Mouse (Mus musculus): Measurements from ENCODE around the gene Spty2d1. TPM values are rescaled to one million over a fixed set of nuclear protein-coding genes. Genes with fewer than 3 reads are reported as not detected.
A peak's percentile ranks its signal among the peaks of the same experiment; 100 is the strongest.
"Not testable (repeated sequence)": the region's sequence is repeated elsewhere in the genome, so short reads cannot be mapped to it uniquely, and the experiment has no call there.

Spty2d1 gene
- total RNA-seq, 2 experiments from 2014 or later, result 18.7 to 20.4 TPM

DNA sequence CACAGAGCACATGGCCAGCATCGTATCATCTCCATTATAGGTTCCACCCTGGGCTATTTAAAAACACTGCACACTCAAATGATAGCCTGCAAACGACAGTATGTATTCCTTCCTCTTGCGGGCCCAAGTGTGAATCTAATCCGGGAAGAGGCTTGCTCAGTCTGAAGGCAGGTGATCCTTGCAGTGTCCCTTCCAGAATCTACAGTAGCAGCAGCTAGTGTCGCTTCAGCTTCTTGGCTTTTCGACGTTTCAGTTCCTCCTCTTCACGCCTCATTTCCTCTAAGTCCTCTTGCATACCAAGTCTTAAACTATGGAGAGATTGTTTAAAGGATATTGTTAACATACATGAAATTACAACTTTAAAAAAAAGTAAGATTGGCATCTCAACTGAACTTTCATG lies 15.1 kb downstream of the Spty2d1 start:
- no peak for DNase-seq (ENCODE audit: low spot score in 2 of 2)

DNA sequence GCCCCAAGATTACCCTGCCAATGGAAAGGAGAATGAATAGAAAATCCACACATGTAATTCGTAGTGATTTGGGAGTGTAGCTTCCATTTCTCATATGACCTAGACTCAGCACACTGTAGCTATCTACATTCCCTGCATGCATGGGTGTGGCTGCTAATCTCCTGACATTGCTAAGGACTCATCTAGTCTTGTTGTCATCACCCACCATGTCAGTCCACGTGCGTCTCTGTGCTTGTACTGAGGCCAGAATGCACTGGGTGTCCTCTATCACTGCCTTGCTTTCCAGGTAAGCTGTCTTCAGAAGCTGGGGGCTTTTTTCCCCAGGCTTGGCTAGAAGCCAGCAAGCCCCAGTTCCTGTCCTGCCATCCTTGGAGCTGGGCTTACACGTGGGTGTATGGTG lies 18.8 kb downstream of the Spty2d1 start:
- not testable (repeated sequence) for DNase-seq (ENCODE audit: low spot score in 2 of 2)

DNA sequence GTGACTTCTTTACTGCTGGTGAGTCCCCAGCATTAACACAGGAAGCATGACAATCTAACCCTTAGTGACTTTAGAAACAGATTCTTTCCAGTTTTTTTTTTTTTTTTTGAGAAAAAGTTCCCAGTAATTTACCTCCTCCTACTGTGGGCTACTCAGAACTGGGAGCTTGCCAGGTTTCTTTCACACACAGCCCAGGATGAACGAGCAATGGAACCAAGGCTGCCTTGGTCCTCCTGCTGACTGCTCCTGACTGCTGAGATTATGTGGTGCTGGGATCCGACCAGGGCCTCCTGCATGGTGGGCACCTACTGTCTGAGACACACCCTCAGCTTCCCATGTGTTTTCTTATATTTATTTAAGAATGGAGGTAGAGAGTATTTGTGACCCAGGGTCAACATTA lies 21.1 kb downstream of the Spty2d1 start:
- no peak for DNase-seq (ENCODE audit: low spot score in 2 of 2)

DNA sequence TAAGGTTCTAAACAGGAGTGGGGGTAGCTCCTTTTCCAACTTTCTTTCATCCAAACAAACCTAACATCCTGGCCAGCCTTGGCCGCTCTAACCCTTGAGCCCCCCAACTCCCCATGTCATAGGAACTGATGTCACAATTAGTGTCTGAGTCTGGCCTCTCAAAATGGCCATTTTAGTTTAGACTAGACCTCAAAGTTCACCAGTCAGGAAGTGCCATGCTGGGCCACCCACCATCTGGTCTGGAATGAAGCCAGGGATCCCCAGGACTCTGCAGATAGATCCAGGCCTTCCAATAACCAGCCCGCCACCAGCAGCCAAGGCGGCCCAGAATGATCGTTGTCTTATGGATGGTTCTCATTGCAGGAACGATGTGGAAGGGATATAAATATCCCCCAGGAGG lies 21.6 kb downstream of the Spty2d1 start:
- DNase-seq (ENCODE audit: low spot score in 2 of 2), result no peak

DNA sequence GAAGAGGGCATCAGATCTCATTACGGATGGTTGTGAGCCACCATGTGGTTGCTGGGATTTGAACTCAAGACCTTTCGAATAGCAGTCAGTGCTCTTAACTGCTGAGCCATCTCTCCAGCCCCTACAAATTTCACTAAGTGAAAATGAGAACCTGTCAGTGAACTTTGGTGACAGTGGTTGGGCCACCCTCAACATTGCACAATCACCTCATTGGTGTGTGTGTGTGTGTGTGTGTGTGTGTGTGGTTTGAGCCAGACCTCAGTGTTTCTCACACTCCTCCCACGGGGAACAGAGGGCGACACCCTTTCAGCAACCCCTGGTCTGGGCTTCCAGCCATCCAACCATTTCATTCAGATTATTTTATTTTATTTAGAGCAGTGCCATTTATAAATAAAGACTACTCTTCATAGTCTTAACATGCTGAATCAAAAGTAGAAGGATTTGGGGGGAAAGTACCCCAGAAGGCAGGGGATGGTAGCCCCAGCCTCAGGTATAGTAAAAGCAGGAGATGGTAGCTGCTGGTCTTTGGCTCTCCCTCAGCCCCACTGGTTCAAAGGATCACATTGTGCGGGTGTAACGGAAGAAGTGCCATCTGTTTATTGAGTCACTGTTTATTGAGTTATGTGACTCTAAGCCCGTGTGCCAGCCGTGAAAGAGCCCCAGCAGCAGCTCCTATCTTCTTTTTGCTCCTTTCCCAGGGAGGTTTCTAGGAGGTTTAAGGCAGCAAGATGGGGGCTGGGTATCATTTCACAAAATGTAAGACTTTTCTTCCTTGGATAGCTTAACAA lies 22.3 kb downstream of the Spty2d1 start:
- no peak for DNase-seq (ENCODE audit: low spot score in 2 of 2)

DNA sequence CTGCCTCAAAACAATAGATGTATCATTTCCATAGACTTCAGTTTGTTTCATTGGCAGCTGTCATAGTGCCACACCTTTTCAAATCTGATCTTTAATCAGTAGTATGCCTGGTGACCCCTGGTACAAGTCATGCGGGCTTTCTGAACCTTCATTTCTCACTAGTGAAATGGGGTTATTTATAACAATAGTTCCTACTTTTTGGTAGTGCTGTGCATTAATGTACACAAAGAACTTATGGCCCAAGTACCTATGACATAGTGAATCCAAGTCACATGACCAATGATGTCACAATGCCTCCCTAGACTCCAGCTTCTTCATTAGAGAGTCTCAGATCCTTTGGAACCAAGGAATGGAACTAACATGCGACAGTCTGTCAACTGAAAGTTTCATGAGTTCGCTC lies 24.9 kb downstream of the Spty2d1 start, which contains the start of gene Gm9999:
Gene Gm9999 (plus strand): TSS at position 301 of the 400 bp plus-strand sequence.
- DNase-seq (ENCODE audit: low spot score in 2 of 2), result no peak

DNA sequence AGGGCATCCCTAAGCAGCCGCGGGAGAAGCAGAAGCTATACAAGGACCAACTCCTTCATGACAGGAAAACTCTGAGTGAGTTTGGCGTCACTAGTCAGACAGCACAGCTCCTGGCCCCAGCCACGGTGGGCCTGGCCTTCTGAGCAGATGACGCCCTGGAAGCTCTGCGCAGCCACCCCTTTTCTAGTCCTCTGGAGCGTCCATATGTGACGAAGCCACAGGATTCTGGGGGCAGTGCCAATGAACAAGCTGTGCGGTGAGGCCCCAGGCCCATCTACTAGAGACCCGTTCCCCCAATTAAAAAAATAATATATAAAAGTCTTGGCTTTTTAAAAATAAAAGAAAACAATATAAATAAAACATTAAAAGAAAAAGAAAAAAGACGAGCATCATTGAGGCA lies 32.8 kb downstream of the Spty2d1 start:
- DNase-seq (ENCODE audit: low spot score in 2 of 2), result no peak

DNA sequence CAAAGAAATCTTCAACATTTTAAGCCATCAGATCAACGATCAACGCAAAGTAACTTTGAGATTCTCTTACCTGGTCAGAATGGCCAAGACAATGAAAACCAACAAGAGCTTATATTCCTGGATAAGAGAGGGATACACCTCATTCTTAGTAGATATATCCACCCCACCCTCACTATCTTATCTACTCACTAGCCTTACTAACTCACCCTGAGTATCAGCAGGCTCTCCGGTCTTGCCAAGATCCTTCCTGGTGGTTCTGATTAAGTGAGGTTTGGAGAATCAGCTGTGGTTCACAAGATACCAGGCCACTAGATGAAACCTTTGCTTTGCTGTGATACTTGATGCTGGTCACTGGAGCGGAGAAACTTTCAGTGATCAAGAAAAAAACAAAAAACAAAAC lies 33.6 kb downstream of the Spty2d1 start:
- no peak for DNase-seq (ENCODE audit: low spot score in 2 of 2)

DNA sequence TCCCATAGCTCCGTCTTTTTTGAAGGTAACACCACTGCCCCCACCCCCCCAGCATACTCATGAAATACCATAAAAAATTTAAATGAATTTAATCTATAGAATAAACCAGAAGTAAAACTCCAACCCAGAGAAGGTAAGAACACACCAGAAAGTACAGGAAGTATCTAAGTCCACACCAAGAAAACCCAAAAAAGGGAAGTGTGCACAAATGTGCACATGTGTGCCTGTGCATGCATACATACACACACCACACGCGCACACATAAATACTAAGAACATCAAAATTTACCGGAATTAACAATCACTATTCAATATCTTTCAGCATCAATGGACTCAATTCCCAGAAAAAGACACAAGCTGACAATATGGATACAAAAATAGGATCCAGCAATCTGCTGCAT lies 38.3 kb downstream of the Spty2d1 start:
- DNase-seq (ENCODE audit: low spot score in 2 of 2), result no peak

DNA sequence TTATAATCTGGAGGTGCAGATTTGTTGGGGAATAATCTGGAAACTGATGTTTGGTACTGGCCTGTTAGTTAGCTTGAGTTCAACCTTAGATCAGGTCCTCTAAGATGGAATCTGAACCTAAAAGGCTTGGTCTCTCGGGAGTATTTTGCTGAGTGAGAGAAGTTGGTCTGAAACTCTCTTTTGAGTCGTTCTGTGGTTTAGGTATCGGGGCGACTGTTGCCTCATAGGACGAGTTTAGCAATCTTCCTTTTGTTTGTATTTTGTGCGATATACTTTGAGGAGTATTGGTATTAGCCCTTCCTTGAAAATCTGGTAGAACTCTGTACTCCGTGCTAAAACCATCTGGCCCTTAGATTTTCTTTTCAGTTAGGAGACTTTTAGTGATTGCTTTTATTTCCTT lies 44.1 kb downstream of the Spty2d1 start:
- no peak for DNase-seq (ENCODE audit: low spot score in 2 of 2)

DNA sequence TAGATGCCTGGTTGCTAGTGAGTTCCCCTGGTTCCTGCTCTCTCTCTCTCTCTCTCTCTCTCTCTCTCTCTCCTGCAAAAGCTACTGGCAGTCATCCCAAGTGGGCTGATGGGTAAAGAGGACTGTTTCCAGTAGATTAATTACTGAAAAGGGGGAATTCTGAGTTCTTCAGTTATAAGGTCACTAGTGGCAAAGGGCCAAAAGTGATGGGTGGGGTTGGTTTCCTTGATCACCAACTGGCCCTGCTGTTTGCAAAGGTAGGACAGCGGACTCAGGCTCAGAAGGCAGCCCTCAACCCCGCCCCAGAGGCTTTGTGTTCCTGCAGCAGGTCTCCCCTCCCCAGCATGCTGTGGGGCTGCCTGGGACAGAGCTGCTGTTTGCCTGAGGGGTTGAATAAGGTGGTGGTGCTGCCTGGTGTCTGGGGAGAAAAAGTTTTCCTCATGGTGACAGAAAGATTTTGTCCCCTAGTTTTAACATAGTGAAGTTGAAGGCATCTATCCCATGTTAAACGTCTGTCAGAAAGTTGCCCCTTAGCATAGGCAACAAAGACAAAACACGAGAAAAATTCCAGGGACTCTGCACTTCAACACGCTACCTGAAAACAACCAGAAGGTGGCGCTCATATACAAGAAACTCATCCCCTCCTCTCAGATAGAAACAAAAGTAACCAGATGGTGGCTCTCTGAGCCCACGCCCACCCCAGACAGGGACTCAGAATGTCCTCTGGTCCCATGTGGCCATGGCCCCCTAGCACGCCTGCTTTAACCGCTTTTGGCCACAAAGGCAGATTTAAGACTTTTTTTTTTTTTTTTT lies 45.2 kb downstream of the Spty2d1 start:
- DNase-seq (ENCODE audit: low spot score in 2 of 2), result peak; percentile 47 to 87

DNA sequence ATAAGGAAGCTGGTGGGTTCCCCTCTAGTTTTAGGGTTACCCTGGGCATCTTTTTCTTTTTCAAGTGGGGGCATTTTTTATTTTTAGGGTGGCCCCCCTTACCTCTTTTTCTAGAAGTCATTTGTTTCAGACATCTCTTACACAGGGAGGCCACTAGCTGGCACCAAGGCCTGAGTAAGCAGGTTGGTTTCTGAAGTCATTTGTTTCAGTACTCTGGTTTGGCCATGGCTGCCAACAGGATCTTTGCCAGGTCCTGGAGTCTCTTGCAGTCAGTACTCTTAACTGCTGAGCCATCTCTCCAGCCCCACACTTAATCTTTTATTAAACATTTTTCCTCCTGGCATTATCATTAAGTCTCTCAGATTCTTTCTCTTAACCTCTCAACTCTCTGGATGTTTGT lies 46.1 kb downstream of the Spty2d1 start:
- DNase-seq (ENCODE audit: low spot score in 2 of 2), result no peak

DNA sequence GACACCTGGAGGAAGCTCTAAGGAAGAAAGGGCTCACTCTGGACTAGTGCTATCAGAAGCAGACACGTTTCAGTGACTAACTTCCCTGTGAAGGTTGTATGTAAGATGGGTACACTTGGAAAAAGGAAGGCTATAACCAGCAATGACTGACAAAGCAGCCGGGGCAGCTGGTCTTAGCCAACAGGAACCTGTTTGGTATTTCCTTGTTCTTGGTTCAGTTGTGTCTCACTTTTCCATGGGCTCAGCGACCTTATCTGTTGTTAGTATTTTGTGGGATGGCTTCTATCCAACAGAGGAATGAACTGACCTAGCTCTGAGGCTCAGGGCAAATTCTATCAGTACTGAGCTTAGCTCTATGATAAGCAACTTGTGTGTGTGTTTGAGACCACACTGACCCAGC lies 47.2 kb downstream of the Spty2d1 start:
- DNase-seq (ENCODE audit: low spot score in 2 of 2), result no peak

DNA sequence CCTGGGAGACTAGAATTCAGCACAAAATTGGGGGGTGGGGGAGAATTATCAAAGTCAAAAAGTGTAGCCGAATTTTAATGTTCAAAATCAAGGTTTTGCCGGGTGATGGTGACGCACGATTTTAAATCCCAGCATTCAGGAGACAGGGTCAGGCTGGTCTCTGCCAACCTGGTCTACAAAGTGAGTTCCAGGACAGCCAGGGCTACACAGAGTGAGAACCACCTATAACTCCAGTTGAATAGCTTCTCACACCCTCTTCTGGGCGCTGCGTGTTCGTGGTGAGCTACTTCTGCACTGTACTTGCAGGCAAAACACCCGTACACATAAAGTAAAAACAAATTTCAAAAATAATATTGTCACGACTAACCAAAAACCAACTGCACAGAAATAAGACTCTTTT lies 49.4 kb downstream of the Spty2d1 start:
- DNase-seq (ENCODE audit: low spot score in 2 of 2), result peak in 1 of 2 experiments; percentile 36

DNA sequence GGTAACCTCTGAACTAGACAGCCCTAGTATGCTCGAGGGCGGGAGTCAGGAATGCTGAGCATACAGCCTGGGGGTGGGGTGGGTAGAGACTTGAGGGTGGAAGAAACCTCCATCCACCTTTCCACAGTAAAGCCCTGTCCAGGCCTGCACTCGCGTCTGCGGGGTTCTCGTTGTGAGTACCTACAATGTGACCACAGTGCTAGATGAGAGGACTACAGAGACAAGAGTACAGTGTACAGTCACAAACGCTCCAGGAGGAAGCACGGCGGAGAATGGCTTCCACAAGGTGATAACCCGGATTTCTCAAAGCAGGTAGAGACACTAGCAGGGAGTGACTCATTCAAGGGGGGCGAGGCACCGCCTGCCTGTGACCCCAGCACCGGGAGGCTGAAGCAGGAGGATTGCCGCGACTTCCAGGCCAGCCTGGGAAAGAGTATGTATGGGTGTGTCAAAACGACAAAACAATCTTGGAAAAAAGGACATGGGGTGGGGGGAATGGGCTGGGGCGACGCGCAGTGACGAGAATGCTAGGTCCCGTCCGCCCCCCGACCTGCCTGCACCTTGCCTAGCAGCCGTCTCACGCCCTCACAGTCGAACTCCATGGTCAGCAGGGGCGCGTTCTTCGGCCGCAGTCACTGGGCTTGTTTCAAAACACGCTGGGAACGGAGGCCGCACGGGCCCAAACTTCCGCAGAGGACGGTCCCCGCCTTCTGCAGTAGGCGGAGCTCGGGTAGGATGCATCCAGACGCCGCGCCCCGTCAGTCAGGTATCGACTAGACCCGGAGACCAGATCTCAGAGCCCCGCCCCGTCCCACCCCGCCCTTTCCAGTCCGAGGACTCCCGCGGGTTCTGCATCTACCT lies 50.1 kb downstream of the Spty2d1 start, which contains the start of gene Uevld:
Gene Uevld (minus strand): TSS at position 697 of the 861 bp plus-strand sequence.
- DNase-seq (ENCODE audit: low spot score in 2 of 2), result peak; percentile 85 to 95

Other genes starting within 250 kb of the Spty2d1 start
- 10 to 100 TPM; 14.4 to 15.1 TPM for gene Hps5, start 212.3 kb downstream of the Spty2d1 start, total RNA-seq (2021)
- 10 to 100 TPM; 39.7 to 41.8 TPM for gene Gtf2h1, start 212.3 kb downstream of the Spty2d1 start, total RNA-seq (2021)
- 100 to 1,000 TPM; 296 to 308 TPM for gene Ldha, start 166.9 kb downstream of the Spty2d1 start, total RNA-seq (2021)
- gene Ldhc, start 147.2 kb downstream of the Spty2d1 start, total RNA-seq (2021), result not detected
- 10 to 100 TPM; 70.7 to 72.3 TPM for gene Tsg101, start 88.4 kb downstream of the Spty2d1 start, total RNA-seq (2021)
- gene Uevld, start 49.9 kb downstream of the Spty2d1 start, total RNA-seq (2021), result 10 to 100 TPM; 14.3 to 16.4 TPM
- gene Gm9999, start 24.8 kb downstream of the Spty2d1 start, total RNA-seq (2021), result not detected
- gene Tmem86a, start 42.2 kb upstream of the Spty2d1 start, total RNA-seq (2021), result 10 to 100 TPM in 1 of 2 experiments, 1 to 10 TPM in 1; 9.4 to 11.7 TPM
- 100 to 1,000 TPM; 102 to 103 TPM for gene Ptpn5, start 125.3 kb upstream of the Spty2d1 start, total RNA-seq (2021)
- not detected for gene Mrgpra6, start 196.5 kb upstream of the Spty2d1 start, total RNA-seq (2021)
- gene Mrgpra9, start 244.4 kb upstream of the Spty2d1 start, total RNA-seq (2021), result not detected

All from layer of hippocampus, adult 18-20 months (tissue).